Mouse (Mus musculus): Measurements from ENCODE around the gene Ssxb2.
"Not testable (repeated sequence)": the region's sequence is repeated elsewhere in the genome, so short reads cannot be mapped to it uniquely, and the experiment has no call there.

The Ssxb2 gene

DNA sequence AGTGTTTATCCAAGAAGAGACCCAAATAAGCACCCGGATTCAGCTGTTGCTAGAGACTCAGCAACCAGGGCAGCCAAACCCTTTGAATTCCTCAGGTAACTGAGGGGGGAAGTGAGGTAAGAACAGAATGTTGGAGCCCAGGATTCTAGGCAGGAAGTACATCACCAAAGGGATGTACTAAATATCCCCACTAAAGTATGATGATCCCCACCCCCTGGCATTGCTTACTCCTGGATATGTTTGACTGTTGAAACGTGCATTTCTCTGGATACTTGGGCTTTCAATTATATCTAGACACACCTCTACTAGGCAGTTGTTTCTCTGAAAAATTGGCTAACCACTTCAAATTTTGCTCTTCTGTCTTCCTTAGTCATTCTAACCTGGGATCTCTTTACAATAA is at the start of gene Ssxb2:
TSS of gene Ssxb2 (minus strand) at position 101 of the 400 bp plus-strand sequence.
- DNase-seq (ENCODE audit: low read depth, low spot score): not testable (repeated sequence)

GRCm38 (mm10) chrX:8413005-8413404 is 48.5 kb downstream of the Ssxb2 start, which contains the start of gene Ssxb1:
Gene Ssxb1, plus strand, starts transcription at chrX:8413305.
- not testable (repeated sequence) for DNase-seq (ENCODE audit: low read depth, low spot score)

Data from retina, adult 2 months (tissue).